Mouse (Mus musculus) mature B cell (primary cell): ENCODE data around the gene Ngfr.
"Not testable (repeated sequence)": the region's sequence is repeated elsewhere in the genome, so short reads cannot be mapped to it uniquely, and the experiment has no call there.

Source experiments
- in situ Hi-C: fragments of 300-500 bp; cut with MboI; formaldehyde crosslinking; loops from 2 replicates; pipeline ENCODE4 v1.14.3; 2019

Gene Ngfr

DNA sequence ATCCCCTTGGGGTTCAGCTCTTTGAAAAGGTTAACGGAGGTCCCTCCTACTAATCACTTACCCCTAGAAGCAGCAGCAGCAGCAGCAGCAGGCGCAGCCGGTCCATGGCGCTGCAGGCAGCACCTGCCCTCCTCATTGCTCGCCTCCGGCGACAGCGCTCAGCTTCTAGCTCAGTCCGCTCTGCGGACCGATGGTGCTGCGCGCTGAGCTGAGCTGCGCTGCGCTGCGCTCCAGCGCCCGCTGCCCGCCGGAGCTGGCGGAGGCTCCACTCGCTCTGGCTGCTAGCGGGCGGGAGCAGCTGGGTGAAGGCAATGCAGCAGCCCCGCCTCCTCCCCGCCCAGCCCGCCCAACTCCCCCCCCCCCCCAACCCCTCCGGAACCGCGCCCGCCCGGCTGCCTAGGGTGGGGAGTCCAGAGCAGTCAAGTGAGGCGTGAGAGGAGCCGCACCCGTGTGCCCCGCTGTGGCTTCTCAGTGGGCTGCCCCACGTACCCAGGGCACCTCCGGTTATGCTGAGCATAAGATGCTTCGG, at the start of gene Ngfr:
Ngfr (minus strand) TSS at position 313 of the 529 bp plus-strand sequence.
- in situ Hi-C loops: no loop called here

DNA sequence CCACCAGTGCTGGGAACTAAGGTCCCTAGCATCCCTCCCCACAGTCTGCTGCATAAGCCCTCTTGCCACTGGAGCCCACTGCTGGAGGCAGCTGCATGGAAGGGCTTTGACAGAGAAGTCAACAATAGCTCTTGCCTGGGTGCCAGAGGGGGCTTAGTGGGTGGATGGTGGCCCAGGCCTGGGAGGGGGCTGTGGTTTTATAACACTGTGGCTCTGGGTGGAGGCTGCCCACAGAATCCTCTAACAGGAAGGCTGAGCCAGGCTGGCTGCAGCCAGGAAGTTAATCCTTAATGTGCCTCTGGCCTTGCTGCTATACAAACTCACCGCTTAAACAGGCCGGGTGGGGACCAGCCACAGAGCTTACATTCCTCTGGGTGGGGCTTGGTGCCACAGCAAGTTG, 47.5 kb upstream of the Ngfr start:
- in situ Hi-C loops: no loop called here

DNA sequence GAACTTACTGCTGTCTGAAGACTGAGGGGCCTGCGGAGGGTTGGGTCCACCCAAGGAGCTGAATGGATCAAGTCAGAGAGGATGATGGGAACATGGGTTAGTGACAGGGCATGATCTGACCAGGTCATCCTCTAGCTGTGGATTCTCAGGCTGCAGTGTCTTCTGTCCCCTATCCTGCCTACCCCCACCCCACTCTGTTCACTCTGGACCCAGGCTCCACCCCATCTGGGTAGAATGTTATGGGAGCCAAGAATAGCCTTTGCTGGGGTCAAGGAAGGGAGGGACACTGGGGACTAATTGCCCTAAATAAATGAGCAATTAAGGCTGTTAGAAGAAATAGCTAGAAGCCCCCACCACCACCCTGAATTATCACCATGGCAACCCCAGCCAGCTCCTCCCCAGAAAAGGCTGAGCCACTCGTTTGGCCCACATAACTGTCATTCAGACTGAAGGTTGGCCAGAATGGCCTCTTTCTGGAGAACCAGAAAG, 46.0 kb upstream of the Ngfr start:
- in situ Hi-C loops: no loop called here

GRCm38 (mm10) chr11:95632474-95632873, 44.9 kb upstream of the Ngfr start:
- in situ Hi-C loops: no loop called here

DNA sequence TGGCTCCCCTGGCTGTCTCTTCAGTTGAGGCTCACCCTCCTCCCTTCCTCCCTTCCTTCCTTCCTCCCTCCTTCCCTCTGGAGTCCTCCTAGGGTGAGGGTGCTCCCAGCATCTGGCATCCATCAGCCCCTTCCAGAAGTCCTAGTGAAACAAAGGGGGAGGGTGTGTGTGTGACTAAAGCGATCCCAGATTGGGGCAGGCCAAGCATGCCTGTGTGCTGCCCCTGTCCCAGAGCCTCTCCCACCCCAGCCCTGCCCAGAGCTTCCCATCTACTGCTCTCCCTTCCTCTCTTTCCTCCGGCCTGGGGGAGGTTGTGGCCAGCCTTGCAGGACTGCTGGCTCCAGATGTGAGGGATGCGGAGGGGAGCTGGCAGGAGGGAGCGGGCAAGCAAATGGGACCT, 43.8 kb upstream of the Ngfr start:
- in situ Hi-C loops: no loop called here

- in situ Hi-C loops: no loop called here
Measured at GRCm38 (mm10) chr11:95630558-95630957, 43.0 kb upstream of the Ngfr start.

- in situ Hi-C loops: no loop called here
Measured at GRCm38 (mm10) chr11:95622426-95622825, 34.9 kb upstream of the Ngfr start.

- in situ Hi-C loops: no loop called here
Measured at GRCm38 (mm10) chr11:95621541-95622130, 34.1 kb upstream of the Ngfr start.

- in situ Hi-C loops: no loop called here
Measured at GRCm38 (mm10) chr11:95621010-95621409, 33.5 kb upstream of the Ngfr start.

DNA sequence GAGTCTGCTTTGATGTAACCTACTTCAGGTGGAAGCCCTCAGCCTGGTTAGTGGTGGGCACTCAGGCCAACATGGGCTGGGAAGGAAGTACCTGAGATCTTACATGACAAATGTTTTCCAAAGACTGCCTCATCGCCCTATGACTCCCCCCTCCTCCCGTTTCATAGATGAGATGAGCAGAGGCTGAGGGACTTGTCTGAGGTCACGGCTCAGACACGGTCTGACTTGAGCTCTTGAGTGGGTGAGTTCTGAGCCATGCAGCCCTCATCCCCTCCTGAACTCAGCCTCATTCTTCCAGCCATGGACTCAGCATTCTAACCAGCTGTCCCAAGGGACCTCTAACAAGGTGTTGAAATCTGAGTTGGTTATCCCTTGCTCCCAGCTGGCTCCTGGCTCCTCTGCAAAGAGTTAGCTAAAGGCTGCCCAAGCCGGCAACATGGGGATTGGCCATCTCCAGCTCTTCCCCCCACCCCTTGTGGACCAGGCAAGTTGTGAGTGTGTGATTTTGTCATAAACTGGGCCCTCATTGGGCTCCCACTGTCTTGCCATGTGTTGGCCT, 32.4 kb upstream of the Ngfr start:
- in situ Hi-C loops: no loop called here

DNA sequence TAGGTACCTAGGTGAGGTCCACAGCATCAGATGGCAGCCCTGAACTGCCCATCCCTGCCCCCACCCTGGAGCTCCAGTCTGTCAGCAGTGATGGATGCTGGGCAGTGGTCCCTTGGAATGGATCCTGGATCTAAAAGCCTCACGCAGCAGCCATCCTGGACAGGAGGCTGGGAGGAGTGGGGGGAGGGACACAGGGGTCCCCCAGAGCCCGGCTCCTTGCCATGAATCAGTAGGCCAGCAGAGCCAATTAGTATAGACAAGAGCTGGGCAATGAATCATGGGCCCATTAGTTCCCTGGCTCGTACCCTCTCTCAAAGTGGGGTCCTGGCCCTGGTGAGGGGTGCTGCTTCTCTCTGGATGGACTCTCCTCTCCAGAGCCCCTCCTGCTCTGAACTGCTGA, 31.5 kb upstream of the Ngfr start:
- in situ Hi-C loops: no loop called here

DNA sequence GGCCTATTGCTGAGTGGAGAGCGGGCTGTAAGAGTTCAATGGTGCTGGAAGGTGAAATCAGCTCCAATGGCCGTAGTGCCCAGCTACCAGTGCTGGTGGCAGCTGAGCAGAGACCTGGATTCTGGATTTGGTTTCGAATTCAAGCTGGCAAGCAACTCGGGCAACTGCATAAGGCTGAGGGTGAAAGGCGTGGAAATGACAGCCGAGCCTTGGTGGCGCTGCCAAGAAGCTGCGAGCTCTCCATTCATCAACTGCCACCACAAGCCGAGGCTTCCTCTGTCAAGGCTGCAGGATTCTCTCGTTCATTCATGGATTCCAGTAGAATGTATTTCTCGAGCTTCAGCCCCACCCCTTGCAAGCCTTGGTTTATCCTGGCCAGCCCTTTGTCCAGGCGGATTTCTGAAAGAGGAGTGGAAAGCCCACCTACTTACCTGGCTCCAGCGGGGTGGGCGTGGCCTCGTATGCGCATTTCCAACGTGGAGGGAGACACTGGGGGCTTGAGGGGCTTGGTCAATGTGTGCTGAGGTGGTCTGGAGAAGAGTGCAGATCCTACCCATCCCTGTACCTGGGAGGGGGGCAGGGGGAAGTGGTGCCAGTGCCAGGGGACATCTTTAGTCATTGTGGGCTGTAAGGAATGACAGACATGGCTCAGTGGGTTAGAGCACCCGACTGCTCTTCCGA, 30.4 kb upstream of the Ngfr start:
- in situ Hi-C loops: no loop called here

DNA sequence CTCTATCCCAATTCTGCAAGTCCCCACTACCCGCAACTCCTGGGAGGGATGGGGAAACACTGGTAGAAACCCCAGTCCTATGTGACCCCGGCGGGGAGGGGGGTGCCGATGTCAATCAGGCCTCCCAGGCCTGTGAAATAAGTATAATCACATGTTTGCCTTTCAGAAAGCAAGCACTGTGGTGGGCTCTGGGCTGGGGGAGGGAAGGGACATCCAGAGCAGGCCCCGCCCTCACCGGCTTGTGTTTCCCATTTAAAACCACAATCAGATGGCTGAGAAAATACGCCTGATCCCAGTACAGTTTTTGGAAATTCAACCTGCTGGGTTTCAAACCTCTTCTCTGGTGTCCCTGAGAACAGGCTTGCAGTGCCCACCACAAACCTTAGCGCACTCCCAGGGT, 27.2 kb upstream of the Ngfr start:
- in situ Hi-C loops: no loop called here

GRCm38 (mm10) chr11:95611283-95611682, 23.7 kb upstream of the Ngfr start:
- in situ Hi-C loops: no loop called here

DNA sequence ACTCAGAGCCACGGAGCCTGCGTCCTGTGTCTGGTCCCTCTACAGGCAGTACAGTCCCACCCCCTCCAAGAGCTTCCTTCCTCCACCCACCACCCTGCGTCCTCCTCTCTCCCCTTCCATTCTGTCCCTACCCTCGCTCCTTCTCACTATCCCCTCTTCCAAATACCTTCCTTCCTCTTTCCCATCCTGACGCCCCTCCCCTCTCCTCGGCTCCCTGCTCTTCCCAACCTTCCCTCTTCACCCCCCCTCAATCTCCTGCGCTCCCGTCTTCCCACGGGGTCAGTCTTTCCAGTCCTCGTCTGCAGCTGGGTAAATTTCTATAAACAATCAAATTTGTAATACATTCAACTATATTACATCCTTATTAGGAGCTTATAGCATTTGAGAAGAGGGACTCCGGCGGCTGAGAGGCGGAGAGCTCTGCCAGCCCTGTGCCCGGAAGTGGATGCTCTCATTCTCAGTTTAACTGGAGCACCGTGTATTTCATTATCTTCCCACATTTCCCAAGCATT, 22.9 kb upstream of the Ngfr start:
- in situ Hi-C loops: no loop called here

DNA sequence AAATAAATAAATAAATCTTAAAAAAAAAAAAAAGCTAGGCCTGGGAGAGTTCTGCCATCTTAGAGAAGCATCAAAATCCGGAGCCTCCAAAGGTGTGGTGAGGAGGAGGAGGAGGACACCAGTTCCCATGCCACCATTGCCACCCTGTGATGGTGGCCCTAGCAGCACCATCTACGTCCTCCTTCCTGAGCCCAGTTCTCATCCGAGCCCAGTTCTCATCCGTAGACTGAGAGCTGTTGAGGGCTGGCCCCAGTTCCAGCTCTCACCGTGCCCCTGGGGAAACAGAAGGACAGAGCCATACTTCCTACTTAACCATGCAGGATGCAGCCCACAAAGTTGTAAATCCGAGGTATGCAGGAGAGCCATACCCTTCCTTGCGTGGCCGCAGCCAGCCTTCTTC, 22.4 kb upstream of the Ngfr start:
- in situ Hi-C loops: no loop called here

DNA sequence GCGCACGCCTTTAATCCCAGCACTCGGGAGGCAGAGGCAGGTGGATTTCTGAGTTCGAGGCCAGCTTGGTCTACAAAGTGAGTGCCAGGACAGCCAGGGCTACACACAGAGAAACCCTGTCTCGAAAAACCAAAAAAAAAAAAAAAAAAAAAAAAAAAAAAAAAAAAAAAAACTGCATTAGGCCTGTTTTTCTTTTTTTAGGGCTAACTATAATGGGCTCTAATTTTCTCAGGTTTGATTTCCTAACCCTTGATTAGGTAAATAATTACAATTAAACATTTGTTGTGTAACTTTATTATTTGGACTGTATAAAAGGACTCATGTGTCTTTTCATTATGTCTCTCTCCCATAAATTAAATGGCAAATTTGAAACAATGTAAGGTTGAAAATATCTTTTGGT, 19.8 kb upstream of the Ngfr start:
- in situ Hi-C loops: not testable (repeated sequence)

GRCm38 (mm10) chr11:95598214-95599062, 10.9 kb upstream of the Ngfr start:
- in situ Hi-C loops: no loop called here

DNA sequence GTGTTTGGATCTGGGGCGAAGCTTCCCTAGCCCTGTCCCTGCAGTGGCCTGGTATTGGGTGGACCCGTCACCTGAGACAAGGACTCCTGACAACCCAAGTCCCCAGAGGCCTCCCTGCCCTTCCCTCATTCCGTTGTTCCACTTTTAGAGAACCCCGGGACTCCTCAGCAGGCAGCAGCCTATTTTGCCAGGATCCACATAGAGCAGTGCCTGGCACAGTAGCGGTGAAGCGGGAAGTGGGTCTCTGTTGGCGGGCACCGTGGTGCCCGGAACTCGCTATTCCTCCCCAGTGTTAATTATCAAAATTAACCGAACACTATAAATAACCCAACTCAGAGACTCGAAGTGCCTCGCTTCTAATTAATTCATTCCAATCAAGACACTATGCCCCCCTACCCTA, 10.2 kb upstream of the Ngfr start:
- in situ Hi-C loops: no loop called here

DNA sequence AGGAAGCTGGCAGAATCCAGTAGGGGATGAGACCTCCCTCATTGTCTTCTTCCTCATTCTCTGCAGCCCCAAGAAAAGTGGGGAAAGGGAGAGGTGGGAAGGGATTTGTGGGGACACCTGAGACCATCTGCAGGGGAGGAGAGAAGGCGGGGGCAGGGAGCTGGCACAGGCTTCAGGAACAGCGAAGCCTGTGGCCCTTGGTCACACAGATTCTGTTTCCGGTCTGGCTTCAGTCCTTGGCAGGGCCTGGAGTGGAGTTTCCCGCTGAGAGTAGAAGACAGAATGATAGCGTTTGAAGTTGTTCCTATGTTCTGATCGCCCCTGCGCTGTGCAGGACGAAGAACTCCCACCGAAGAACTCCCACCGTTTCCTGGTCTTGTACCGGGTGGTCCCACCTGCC, 9.2 kb upstream of the Ngfr start:
- in situ Hi-C loops: no loop called here

DNA sequence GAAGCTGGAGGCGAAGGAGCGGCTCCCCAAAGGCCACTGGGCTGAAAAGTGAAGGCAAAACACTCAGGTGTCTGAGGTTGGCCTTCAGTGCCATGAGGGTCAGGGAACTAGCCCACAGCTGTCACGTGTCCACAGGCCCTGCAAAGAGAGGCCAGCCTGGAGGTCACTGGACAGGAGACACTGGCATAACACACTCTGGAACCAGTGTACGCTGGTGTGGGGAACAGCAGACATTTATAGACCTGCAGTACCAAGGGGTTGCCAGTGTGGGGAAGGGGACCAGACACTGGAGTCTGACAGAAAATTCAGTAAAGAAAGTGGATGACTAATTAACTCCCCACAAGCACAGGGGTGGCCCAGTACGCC, 8.6 kb upstream of the Ngfr start:
- in situ Hi-C loops: no loop called here
